Mouse (Mus musculus): Measurements from ENCODE around the gene Xirp1. TPM values are rescaled to one million over a fixed set of nuclear protein-coding genes. Genes with fewer than 3 reads are reported as not detected.

Xirp1 gene
- polyA plus RNA-seq, 1 experiment from 2014 or later = not detected

- no peaks in the 10 kb centered on the region for H3K36me3 ChIP-seq (ENCODE audit: control insufficient read depth, insufficient read depth, low read length)
- H3K4me3 ChIP-seq (replicated peaks; ENCODE audit: low read depth, low read length) = no peak overlapping the region
- H3K9ac ChIP-seq (replicated peaks; ENCODE audit: low read length) = no peak overlapping the region
- DNase-seq = no peak
- no peak overlapping the region for H3K4me2 ChIP-seq (ENCODE audit: low read length)
- H3K27me3 ChIP-seq (ENCODE audit: control insufficient read depth, insufficient read depth, low read length) = peaks cover 11% of the 10 kb centered on the region
- peaks cover 3% of the 10 kb centered on the region for H3K4me1 ChIP-seq (ENCODE audit: control insufficient read depth, insufficient read depth, low read length)
- no peak for ATAC-seq (ENCODE audit: low FRiP score, low TSS enrichment)
- no peak overlapping the region for H3K27ac ChIP-seq (replicated peaks; ENCODE audit: low read depth, low read length)
- WGBS = 55% methylated on average over 7 of the region's 7 CpGs
- H3K9me3 ChIP-seq (ENCODE audit: control insufficient read depth, low read length) = no peaks in the 10 kb centered on the region
Observed at GRCm38 (mm10) chr9:119988304-119988703, 35.1 kb downstream of the Xirp1 start.

- DNase-seq (no peak), ATAC-seq (ENCODE audit: low FRiP score, low TSS enrichment) (no peak)
- Histone ChIP-seq H3K27me3 (ENCODE audit: control insufficient read depth, insufficient read depth, low read length) (peaks cover 21% of the 10 kb centered on the region), H3K9ac (replicated peaks; ENCODE audit: low read length) (no peak overlapping the region), H3K4me3 (replicated peaks; ENCODE audit: low read depth, low read length) (no peak overlapping the region), H3K36me3 (ENCODE audit: control insufficient read depth, insufficient read depth, low read length) (no peaks in the 10 kb centered on the region), H3K9me3 (ENCODE audit: control insufficient read depth, low read length) (no peaks in the 10 kb centered on the region), H3K27ac (replicated peaks; ENCODE audit: low read depth, low read length) (no peak overlapping the region), H3K4me2 (ENCODE audit: low read length) (no peak overlapping the region), H3K4me1 (ENCODE audit: control insufficient read depth, insufficient read depth, low read length) (peaks cover 26% of the 10 kb centered on the region)
- 83% methylated on average over 10 of the region's 10 CpGs for WGBS
Observed at GRCm38 (mm10) chr9:119985881-119986574, 37.4 kb downstream of the Xirp1 start.

GRCm38 (mm10) chr9:119984536-119985011 lies 38.8 kb downstream of the Xirp1 start, which contains the start of gene Csrnp1:
Csrnp1 (minus strand) TSS chr9:119984658.
- ATAC-seq (ENCODE audit: low FRiP score, low TSS enrichment) (no peak), DNase-seq (no peak)
- H3K4me3 ChIP-seq (replicated peaks; ENCODE audit: low read depth, low read length) = peak within 1 kb of the TSS; percentile 49
- no peaks in the 10 kb centered on the region for H3K36me3 ChIP-seq (ENCODE audit: control insufficient read depth, insufficient read depth, low read length)
- H3K4me2 ChIP-seq (ENCODE audit: low read length) = peak within 1 kb of the TSS; percentile 84
- peaks cover 21% of the 10 kb centered on the region for H3K27me3 ChIP-seq (ENCODE audit: control insufficient read depth, insufficient read depth, low read length)
- H3K27ac ChIP-seq (replicated peaks; ENCODE audit: low read depth, low read length) = no peak within 1 kb of the TSS
- WGBS = 8% methylated on average over 14 of the region's 14 CpGs
- peak within 1 kb of the TSS; percentile 56 for H3K9ac ChIP-seq (replicated peaks; ENCODE audit: low read length)
- H3K9me3 ChIP-seq (ENCODE audit: control insufficient read depth, low read length) = no peaks in the 10 kb centered on the region
- peaks cover 28% of the 10 kb centered on the region for H3K4me1 ChIP-seq (ENCODE audit: control insufficient read depth, insufficient read depth, low read length)

- ATAC-seq (ENCODE audit: low FRiP score, low TSS enrichment) = peak; percentile 74
- peak; percentile 82 for DNase-seq
- WGBS = under 1% methylated on average over 78 of the region's 79 CpGs
- peaks cover 21% of the 10 kb centered on the region for H3K27me3 ChIP-seq (ENCODE audit: control insufficient read depth, insufficient read depth, low read length)
- peaks cover 28% of the 10 kb centered on the region for H3K4me1 ChIP-seq (ENCODE audit: control insufficient read depth, insufficient read depth, low read length)
- peak overlapping the region; percentile 56 for H3K9ac ChIP-seq (replicated peaks; ENCODE audit: low read length)
- peak overlapping the region; percentile 49 for H3K4me3 ChIP-seq (replicated peaks; ENCODE audit: low read depth, low read length)
- no peaks in the 10 kb centered on the region for H3K36me3 ChIP-seq (ENCODE audit: control insufficient read depth, insufficient read depth, low read length)
- H3K27ac ChIP-seq (replicated peaks; ENCODE audit: low read depth, low read length) = no peak overlapping the region
- peak overlapping the region; percentile 84 for H3K4me2 ChIP-seq (ENCODE audit: low read length)
- no peaks in the 10 kb centered on the region for H3K9me3 ChIP-seq (ENCODE audit: control insufficient read depth, low read length)
Observed at GRCm38 (mm10) chr9:119983585-119984535, 39.5 kb downstream of the Xirp1 start.

- WGBS = 2% methylated on average over 48 of the region's 48 CpGs
- Histone ChIP-seq H3K27ac (replicated peaks; ENCODE audit: low read depth, low read length) (no peak overlapping the region), H3K4me2 (ENCODE audit: low read length) (peak overlapping the region; percentile 84), H3K4me3 (replicated peaks; ENCODE audit: low read depth, low read length) (peak overlapping the region; percentile 49), H3K4me1 (ENCODE audit: control insufficient read depth, insufficient read depth, low read length) (peaks cover 28% of the 10 kb centered on the region), H3K27me3 (ENCODE audit: control insufficient read depth, insufficient read depth, low read length) (peaks cover 21% of the 10 kb centered on the region), H3K9me3 (ENCODE audit: control insufficient read depth, low read length) (no peaks in the 10 kb centered on the region), H3K36me3 (ENCODE audit: control insufficient read depth, insufficient read depth, low read length) (no peaks in the 10 kb centered on the region), H3K9ac (replicated peaks; ENCODE audit: low read length) (peak overlapping the region; percentile 56)
- no peak for DNase-seq
- ATAC-seq (ENCODE audit: low FRiP score, low TSS enrichment) = 0 out of 2 replicates have a peak, but pooled peaks have one; percentile 3
Observed at GRCm38 (mm10) chr9:119982956-119983551, 40.3 kb downstream of the Xirp1 start.

- no peaks in the 10 kb centered on the region for H3K9me3 ChIP-seq (ENCODE audit: control insufficient read depth, low read length)
- H3K27ac ChIP-seq (replicated peaks; ENCODE audit: low read depth, low read length) = no peak overlapping the region
- DNase-seq (peak; percentile 62), ATAC-seq (ENCODE audit: low FRiP score, low TSS enrichment) (no peak)
- peak overlapping the region; percentile 84 for H3K4me2 ChIP-seq (ENCODE audit: low read length)
- H3K4me3 ChIP-seq (replicated peaks; ENCODE audit: low read depth, low read length) = peak overlapping the region; percentile 49; the same call in 1 of the 2 replicates
- H3K36me3 ChIP-seq (ENCODE audit: control insufficient read depth, insufficient read depth, low read length) = no peaks in the 10 kb centered on the region
- peaks cover 21% of the 10 kb centered on the region for H3K27me3 ChIP-seq (ENCODE audit: control insufficient read depth, insufficient read depth, low read length)
- H3K4me1 ChIP-seq (ENCODE audit: control insufficient read depth, insufficient read depth, low read length) = peaks cover 32% of the 10 kb centered on the region
- WGBS = 2% methylated on average over 11 of the region's 11 CpGs
- no peak overlapping the region; the same call in 1 of the 2 replicates for H3K9ac ChIP-seq (replicated peaks; ENCODE audit: low read length)
Observed at GRCm38 (mm10) chr9:119982241-119982811, 41.1 kb downstream of the Xirp1 start.

- WGBS = 4% methylated on average over 16 of the region's 16 CpGs
- peaks cover 32% of the 10 kb centered on the region for H3K4me1 ChIP-seq (ENCODE audit: control insufficient read depth, insufficient read depth, low read length)
- peak overlapping the region; percentile 16; the same call in 1 of the 2 replicates for H3K9ac ChIP-seq (replicated peaks; ENCODE audit: low read length)
- H3K27me3 ChIP-seq (ENCODE audit: control insufficient read depth, insufficient read depth, low read length) = peaks cover 21% of the 10 kb centered on the region
- H3K4me2 ChIP-seq (ENCODE audit: low read length) = peak overlapping the region; percentile 84
- peak overlapping the region; percentile 12; the same call in 1 of the 2 replicates for H3K4me3 ChIP-seq (replicated peaks; ENCODE audit: low read depth, low read length)
- H3K36me3 ChIP-seq (ENCODE audit: control insufficient read depth, insufficient read depth, low read length) = no peaks in the 10 kb centered on the region
- ATAC-seq (ENCODE audit: low FRiP score, low TSS enrichment) = no peak
- H3K9me3 ChIP-seq (ENCODE audit: control insufficient read depth, low read length) = no peaks in the 10 kb centered on the region
- DNase-seq = peak; percentile 71
- H3K27ac ChIP-seq (replicated peaks; ENCODE audit: low read depth, low read length) = peak overlapping the region; percentile 66; the same call in 1 of the 2 replicates
Observed at GRCm38 (mm10) chr9:119981183-119982179, 41.9 kb downstream of the Xirp1 start.
